Mouse (Mus musculus) limb, embryonic 13.5 days (tissue): ENCODE data around the gene Tlr3. TPM values are rescaled to one million over a fixed set of nuclear protein-coding genes. Genes with fewer than 3 reads are reported as not detected.

Source experiments
- polyA plus RNA-seq: library from polyadenylated mRNA; unstranded; fragments of >200 nt; fragmentation: Nextera tagmentation; extraction: Ambion mirVana; gene quantifications from 2 replicates; pipeline ENCODE4 v1.2.1, GENCODE M21; 2015

Tlr3 gene
- polyA plus RNA-seq, 1 experiment from 2014 or later = 0.66 TPM

Other genes starting within 250 kb of the Tlr3 start
- not detected in 2 replicates for gene F11, start 149.0 kb downstream of the Tlr3 start, polyA plus RNA-seq
- gene Klkb1, start 116.2 kb downstream of the Tlr3 start, polyA plus RNA-seq = 0.04 TPM in 1 of 2 replicates, not detected in the other
- not detected in 2 replicates for gene Gm45753, start 102.6 kb downstream of the Tlr3 start, polyA plus RNA-seq
- gene Cyp4v3, start 77.9 kb downstream of the Tlr3 start, polyA plus RNA-seq = 1.5 and 1.6 TPM in 2 replicates
- 10.9 and 12.1 TPM in 2 replicates for gene Fam149a, start 28.8 kb downstream of the Tlr3 start, polyA plus RNA-seq
- 45.5 and 52.4 TPM in 2 replicates for gene Sorbs2, start 96.7 kb upstream of the Tlr3 start, polyA plus RNA-seq